Mouse (Mus musculus) olfactory bulb, adult 2 months (tissue): ENCODE measurements around the gene Zic3. TPM values are rescaled to one million over a fixed set of nuclear protein-coding genes. Genes with fewer than 3 reads are reported as not detected.
A peak's percentile ranks its signal among the peaks of the same experiment; 100 is the strongest.

Experiments
- H3K27ac ChIP-seq: fragments of 200-500 bp; 2 replicates; pipeline ENCODE4 v1.5.1; 2012; ENCODE audit warnings: low read depth, low read length; ENCODE audit not compliant: insufficient read depth
- H3K4me1 ChIP-seq: fragments of 200-500 bp; 2 replicates; pipeline ENCODE4 v1.6.1; 2012; ENCODE audit warnings: low read length; ENCODE audit not compliant: control insufficient read depth, insufficient read depth
- H3K4me3 ChIP-seq: fragments of 200-500 bp; 2 replicates; pipeline ENCODE4 v1.5.1; 2012; ENCODE audit warnings: mild to moderate bottlenecking, low read depth, low read length, moderate library complexity; ENCODE audit not compliant: insufficient read depth
- CTCF ChIP-seq: fragments of 200-500 bp; IDR thresholded peaks from 2 replicates; pipeline ENCODE4 v1.5.1; 2012; ENCODE audit warnings: low read depth, mild to moderate bottlenecking, low read length, moderate library complexity; ENCODE audit not compliant: insufficient read depth
- POLR2A ChIP-seq: fragments of 200-500 bp; IDR thresholded peaks from 2 replicates; pipeline ENCODE4 v1.6.1; 2012; ENCODE audit warnings: mild to moderate bottlenecking, low read depth, low read length, moderate library complexity; ENCODE audit not compliant: insufficient read depth
- WGBS: fragments of 180-500 bp; shearing (Covaris S2); methylation state at CpG from one replicate; pipeline ENCODE4 v1.1.7; 2018; 5-methylcytosine and 5-hydroxymethylcytosine counted together
- polyA plus RNA-seq: library from polyadenylated mRNA; stranded (reverse); fragments of >200 nt; gene quantifications from 2 replicates; pipeline ENCODE4 v1.2.4, GENCODE M21; 2012; ENCODE audit warnings: low replicate concordance; ENCODE audit not compliant: missing spikeins, insufficient read depth, insufficient read length

Zic3 gene
- polyA plus RNA-seq, 1 experiment, result not detected

GRCm38 (mm10) chrX:58027631-58028030 lies 5.1 kb downstream of the Zic3 start:
- no peak overlapping the region for H3K4me3 ChIP-seq
- H3K4me1 ChIP-seq, result peaks cover 11% of the 10 kb centered on the region
- no peak for TF ChIP-seq POLR2A
- no peak for TF ChIP-seq CTCF
- no peak overlapping the region for H3K27ac ChIP-seq
- WGBS, result 47% methylated on average over 9 of the region's 9 CpGs

GRCm38 (mm10) chrX:58028082-58028481 lies 5.6 kb downstream of the Zic3 start:
- H3K27ac ChIP-seq, result no peak overlapping the region
- no peak overlapping the region for H3K4me3 ChIP-seq
- WGBS, result 28% methylated on average over 16 of the region's 16 CpGs

GRCm38 (mm10) chrX:58028858-58029257 lies 6.4 kb downstream of the Zic3 start:
- H3K4me1 ChIP-seq, result peaks cover 11% of the 10 kb centered on the region
- H3K4me3 ChIP-seq, result no peak overlapping the region
- no peak overlapping the region for H3K27ac ChIP-seq
- 36% methylated on average over 8 of the region's 8 CpGs for WGBS
- no peak for TF ChIP-seq POLR2A
- no peak for TF ChIP-seq CTCF

More at GRCm38 (mm10) chrX:58028082-58028481, 5.6 kb downstream of the Zic3 start:
- no peak for TF ChIP-seq POLR2A
- no peak for TF ChIP-seq CTCF
- peaks cover 11% of the 10 kb centered on the region for H3K4me1 ChIP-seq

DNA sequence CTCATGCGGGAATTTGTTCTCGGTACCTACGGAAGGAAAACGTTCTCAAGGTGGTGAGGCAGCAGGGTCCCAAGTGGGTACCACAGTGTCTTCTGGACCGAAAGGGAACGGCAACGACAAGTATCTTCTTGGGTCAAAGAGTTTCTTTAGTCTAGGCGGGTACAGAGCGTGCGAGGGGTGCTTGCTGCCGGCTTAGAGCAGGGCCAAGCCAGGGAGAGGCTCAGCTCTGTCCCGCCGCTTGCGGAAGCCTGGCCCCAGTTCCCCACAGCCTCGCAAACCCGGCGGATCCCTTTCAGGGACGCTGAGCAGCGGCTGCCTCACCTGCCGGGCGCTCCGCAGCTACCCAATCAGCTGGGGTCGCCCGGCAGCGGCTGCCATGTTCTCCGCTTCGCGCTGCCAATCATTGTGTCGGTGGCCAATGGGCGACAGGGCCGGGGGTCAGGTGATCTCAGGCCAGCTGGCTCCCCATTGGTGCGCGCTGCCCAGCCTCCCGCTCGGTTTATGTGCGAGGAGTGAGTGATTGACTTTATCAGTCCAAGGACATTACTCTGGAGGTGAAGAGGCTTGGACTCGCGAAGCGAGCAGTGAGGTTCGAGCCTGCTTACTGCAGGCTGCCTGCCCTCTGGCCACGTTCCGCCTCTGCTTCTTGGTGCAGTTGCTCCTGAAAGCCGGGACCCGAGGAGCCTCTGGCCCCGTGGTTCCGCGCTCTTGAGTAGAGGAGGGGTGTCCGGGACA lies 7.8 kb downstream of the Zic3 start:
- peak overlapping the region; percentile 75 for H3K27ac ChIP-seq
- peaks cover 11% of the 10 kb centered on the region for H3K4me1 ChIP-seq
- H3K4me3 ChIP-seq, result peak overlapping the region; percentile 54
- WGBS, result 17% methylated on average over 48 of the region's 48 CpGs
- TF ChIP-seq POLR2A (no peak), CTCF (no peak)

GRCm38 (mm10) chrX:58030835-58031670 lies 8.6 kb downstream of the Zic3 start:
- Histone ChIP-seq H3K4me3 (peak overlapping the region; percentile 54), H3K4me1 (peaks cover 11% of the 10 kb centered on the region), H3K27ac (peak overlapping the region; percentile 75)
- 22% methylated on average over 56 of the region's 56 CpGs for WGBS
- TF ChIP-seq CTCF (no peak), POLR2A (no peak)

DNA sequence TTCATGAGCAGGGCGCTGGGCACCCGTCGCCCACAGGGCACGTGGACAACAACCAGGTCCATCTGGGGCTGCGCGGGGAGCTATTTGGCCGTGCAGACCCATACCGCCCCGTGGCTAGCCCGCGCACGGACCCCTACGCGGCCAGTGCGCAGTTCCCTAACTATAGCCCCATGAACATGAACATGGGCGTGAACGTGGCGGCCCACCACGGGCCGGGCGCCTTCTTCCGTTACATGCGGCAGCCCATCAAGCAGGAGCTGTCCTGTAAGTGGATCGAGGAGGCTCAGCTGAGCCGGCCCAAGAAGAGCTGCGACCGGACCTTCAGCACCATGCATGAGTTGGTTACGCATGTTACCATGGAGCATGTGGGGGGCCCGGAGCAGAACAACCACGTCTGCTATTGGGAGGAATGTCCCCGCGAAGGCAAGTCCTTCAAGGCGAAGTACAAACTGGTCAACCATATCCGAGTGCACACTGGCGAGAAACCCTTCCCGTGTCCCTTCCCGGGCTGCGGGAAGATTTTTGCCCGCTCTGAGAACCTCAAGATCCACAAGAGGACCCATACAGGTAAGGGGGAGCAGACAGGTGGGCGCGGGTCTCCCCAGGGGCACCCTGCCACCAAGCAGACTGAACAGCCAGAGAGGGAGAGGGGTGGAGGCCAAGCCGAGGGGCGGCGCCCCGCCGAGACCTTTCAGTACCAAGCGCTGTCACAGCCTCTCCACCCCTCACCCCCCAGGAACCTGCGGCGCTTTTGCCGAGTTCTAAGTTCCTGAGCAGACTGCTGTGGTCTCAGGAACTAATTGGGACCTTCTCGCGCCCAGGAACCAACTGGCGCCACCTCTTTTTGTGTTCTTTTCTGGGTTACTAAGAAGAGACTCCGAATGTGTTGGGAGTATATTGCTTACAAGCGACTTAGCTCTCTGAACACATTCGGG lies 9.4 kb downstream of the Zic3 start:
- H3K27ac ChIP-seq, result peak overlapping the region; percentile 75
- WGBS, result 25% methylated on average over 56 of the region's 56 CpGs

DNA sequence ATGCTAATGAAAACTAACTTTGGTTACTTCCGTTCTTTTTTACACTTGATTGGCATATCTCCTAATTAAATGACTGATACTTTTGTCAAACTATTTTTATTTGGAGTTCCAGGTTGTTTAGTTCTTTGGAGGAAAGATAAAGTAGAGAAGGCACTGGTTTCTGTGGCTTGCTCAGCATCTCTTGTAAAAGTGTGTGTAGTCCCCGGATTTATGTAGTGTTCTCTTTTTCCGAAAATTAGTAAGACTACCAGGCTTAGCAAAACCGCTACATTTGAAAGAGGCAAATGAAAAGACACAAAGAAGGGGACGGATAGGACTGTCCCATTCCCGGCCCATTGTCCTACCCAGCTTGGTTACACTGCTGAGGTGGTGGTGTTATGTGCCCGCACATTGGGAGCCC lies 10.1 kb downstream of the Zic3 start:
- TF ChIP-seq CTCF (no peak), POLR2A (no peak)
- no peak overlapping the region for H3K27ac ChIP-seq
- peak overlapping the region; percentile 34 for H3K4me3 ChIP-seq
- 29% methylated on average over 7 of the region's 7 CpGs for WGBS
- H3K4me1 ChIP-seq, result peaks cover 11% of the 10 kb centered on the region

More for the DNA sequence above, 9.4 kb downstream of the Zic3 start:
- Histone ChIP-seq H3K4me1 (peaks cover 11% of the 10 kb centered on the region), H3K4me3 (peak overlapping the region; percentile 54)
- TF ChIP-seq CTCF (no peak), POLR2A (no peak)

DNA sequence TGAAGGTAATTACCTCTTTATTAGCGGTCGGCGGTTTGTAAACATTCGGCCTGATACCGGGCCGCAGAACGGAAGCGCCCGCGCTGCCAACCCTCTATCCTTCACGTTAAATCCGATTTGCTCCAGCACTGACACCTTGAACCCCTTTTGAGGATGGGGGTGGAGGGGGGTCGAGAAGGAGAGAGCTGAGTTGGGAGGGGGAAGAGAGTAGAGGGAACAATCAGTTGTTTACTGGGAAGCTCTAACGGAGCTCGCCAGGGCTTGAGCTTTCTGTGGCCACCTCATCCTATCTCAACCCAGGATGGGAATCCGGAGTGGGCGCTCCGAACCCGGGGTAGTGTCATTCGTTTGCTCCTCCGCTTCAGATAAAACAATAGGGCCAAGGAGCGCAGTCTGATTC lies 11.0 kb downstream of the Zic3 start:
- no peak for TF ChIP-seq POLR2A
- no peak for TF ChIP-seq CTCF
- WGBS, result 17% methylated on average over 22 of the region's 22 CpGs
- Histone ChIP-seq H3K4me1 (peaks cover 11% of the 10 kb centered on the region), H3K4me3 (peak overlapping the region; percentile 34), H3K27ac (no peak overlapping the region)
